Mouse (Mus musculus) neural tube, embryonic 14.5 days (tissue): ENCODE results near the gene Ngly1. TPM values are rescaled to one million over a fixed set of nuclear protein-coding genes. Genes with fewer than 3 reads are reported as not detected.

Experiments
- ATAC-seq: fragments of 200-750 bp; cut with Nextera tagmentation; 2 replicates; pipeline ENCODE4 v1.8.0; 2017; ENCODE audit warnings: low read depth, mild to moderate bottlenecking, moderate TSS enrichment, moderate library complexity
- H3K27ac ChIP-seq: fragments of 300-500 bp; sonication (generic); 2 replicates; pipeline ENCODE4 v1.5.1; 2014; ENCODE audit warnings: low read depth, mild to moderate bottlenecking, control low read depth, low read length, moderate library complexity, mixed read lengths
- H3K27me3 ChIP-seq: fragments of 300-500 bp; sonication (generic); 2 replicates; pipeline ENCODE4 v1.6.1; 2014; ENCODE audit warnings: low read length; ENCODE audit not compliant: control insufficient read depth, insufficient read depth
- H3K36me3 ChIP-seq: fragments of 300-500 bp; sonication (generic); 2 replicates; pipeline ENCODE4 v1.6.1; 2014; ENCODE audit warnings: low read length, mixed read lengths; ENCODE audit not compliant: control insufficient read depth, insufficient read depth
- H3K4me1 ChIP-seq: fragments of 300-500 bp; sonication (generic); 2 replicates; pipeline ENCODE4 v1.6.1; 2014; ENCODE audit warnings: low read length; ENCODE audit not compliant: control insufficient read depth, insufficient read depth
- H3K4me2 ChIP-seq: fragments of 300-500 bp; sonication (generic); 2 replicates; pipeline ENCODE4 v1.6.1; 2014; ENCODE audit warnings: mild to moderate bottlenecking, low read depth, low read length, control low read depth
- H3K4me3 ChIP-seq: fragments of 300-500 bp; sonication (generic); 2 replicates; pipeline ENCODE4 v1.5.1; 2014; ENCODE audit warnings: low read depth, low read length, control low read depth, mixed read lengths
- H3K9ac ChIP-seq: fragments of 300-500 bp; sonication (generic); replicated peaks from 2 replicates; pipeline ENCODE4 v1.6.1; 2014; ENCODE audit warnings: low read depth, mild to moderate bottlenecking, control low read depth, low read length, mixed read lengths
- H3K9me3 ChIP-seq: fragments of 300-500 bp; sonication (generic); 2 replicates; pipeline ENCODE4 v1.6.1; 2016; ENCODE audit warnings: low read length; ENCODE audit not compliant: control insufficient read depth
- WGBS: fragments of 180-500 bp; shearing (Covaris S2); extraction: QIAGEN DNeasy Blood & Tissue Kit; methylation state at CpG from one replicate; pipeline ENCODE4 v1.1.7; 2014; 5-methylcytosine and 5-hydroxymethylcytosine counted together
- polyA plus RNA-seq: library from polyadenylated mRNA; unstranded; fragments of >200 nt; fragmentation: Nextera tagmentation; extraction: Ambion mirVana; gene quantifications from 2 replicates; pipeline ENCODE4 v1.2.1, GENCODE M21; 2014

The Ngly1 gene
- 27.5 and 29.2 TPM in 2 replicates for polyA plus RNA-seq

GRCm38 (mm10) chr14:16249171-16249874, at the start of gene Ngly1, which contains the start of gene Oxsm:
Gene Ngly1, plus strand, starts transcription at chr14:16249280.
Gene Oxsm, minus strand, starts transcription at chr14:16249808.
- Histone ChIP-seq H3K9ac (peak within 1 kb of the TSS; percentile 91), H3K27me3 (no peaks in the 10 kb centered on the region), H3K27ac (peak within 1 kb of the TSS; percentile 71), H3K4me1 (peaks cover 4% of the 10 kb centered on the region; the same call in 1 of the 2 replicates), H3K4me3 (peak within 1 kb of the TSS; percentile 82), H3K36me3 (no peaks in the 10 kb centered on the region), H3K9me3 (no peaks in the 10 kb centered on the region), H3K4me2 (peak within 1 kb of the TSS; percentile 87)
- peak; percentile 99 for ATAC-seq
- under 1% methylated on average over 63 of the region's 65 CpGs for WGBS

GRCm38 (mm10) chr14:16200220-16200912, 48.7 kb upstream of the Ngly1 start:
- Histone ChIP-seq H3K4me3 (no peak overlapping the region), H3K27ac (peak overlapping the region; percentile 70), H3K4me2 (peak overlapping the region; percentile 38), H3K27me3 (no peaks in the 10 kb centered on the region), H3K9ac (no peak overlapping the region), H3K9me3 (no peaks in the 10 kb centered on the region), H3K4me1 (peaks cover 14% of the 10 kb centered on the region; the same call in 1 of the 2 replicates), H3K36me3 (no peaks in the 10 kb centered on the region)
- ATAC-seq, result peak; percentile 6; the same call in 1 of the 2 replicates
- 16% methylated on average over 6 of the region's 6 CpGs for WGBS

- no peaks in the 10 kb centered on the region for H3K9me3 ChIP-seq
- peaks cover 14% of the 10 kb centered on the region; the same call in 1 of the 2 replicates for H3K4me1 ChIP-seq
- peak overlapping the region; percentile 38 for H3K4me2 ChIP-seq
- H3K4me3 ChIP-seq, result peak overlapping the region; percentile 1; the same call in 1 of the 2 replicates
- ATAC-seq, result peak; percentile 93
- no peaks in the 10 kb centered on the region for H3K27me3 ChIP-seq
- no peaks in the 10 kb centered on the region for H3K36me3 ChIP-seq
- peak overlapping the region; percentile 70 for H3K27ac ChIP-seq
- H3K9ac ChIP-seq, result no peak overlapping the region; the same call in 1 of the 2 replicates
- 13% methylated on average over 8 of the region's 8 CpGs for WGBS
Measured at GRCm38 (mm10) chr14:16200969-16201638, 48.0 kb upstream of the Ngly1 start.

- WGBS, result 34% methylated on average over 3 of the region's 3 CpGs
- H3K36me3 ChIP-seq, result no peaks in the 10 kb centered on the region
- no peak overlapping the region for H3K4me3 ChIP-seq
- peaks cover 14% of the 10 kb centered on the region; the same call in 1 of the 2 replicates for H3K4me1 ChIP-seq
- no peaks in the 10 kb centered on the region for H3K9me3 ChIP-seq
- no peak for ATAC-seq
- no peak overlapping the region for H3K9ac ChIP-seq
- H3K27me3 ChIP-seq, result no peaks in the 10 kb centered on the region
- H3K4me2 ChIP-seq, result no peak overlapping the region
- peak overlapping the region; percentile 34 for H3K27ac ChIP-seq
Measured at GRCm38 (mm10) chr14:16201673-16202072, 47.4 kb upstream of the Ngly1 start.

- no peaks in the 10 kb centered on the region for H3K27me3 ChIP-seq
- H3K36me3 ChIP-seq, result no peaks in the 10 kb centered on the region
- no peaks in the 10 kb centered on the region for H3K4me1 ChIP-seq
- no peak for ATAC-seq
- H3K9ac ChIP-seq, result no peak overlapping the region
- no peak overlapping the region for H3K4me2 ChIP-seq
- no peak overlapping the region for H3K4me3 ChIP-seq
- H3K27ac ChIP-seq, result no peak overlapping the region
- H3K9me3 ChIP-seq, result no peaks in the 10 kb centered on the region
Measured at GRCm38 (mm10) chr14:16207722-16208121, 41.4 kb upstream of the Ngly1 start.

- 61% methylated on average over 2 of the region's 2 CpGs for WGBS
- no peak for ATAC-seq
- no peak overlapping the region for H3K4me2 ChIP-seq
- no peak overlapping the region for H3K9ac ChIP-seq
- H3K4me1 ChIP-seq, result no peaks in the 10 kb centered on the region
- no peak overlapping the region for H3K4me3 ChIP-seq
- H3K9me3 ChIP-seq, result no peaks in the 10 kb centered on the region
- H3K27me3 ChIP-seq, result no peaks in the 10 kb centered on the region
- H3K27ac ChIP-seq, result no peak overlapping the region
- no peaks in the 10 kb centered on the region for H3K36me3 ChIP-seq
Measured at GRCm38 (mm10) chr14:16219015-16219414, 30.1 kb upstream of the Ngly1 start.

- no peak overlapping the region for H3K9ac ChIP-seq
- no peak overlapping the region for H3K4me3 ChIP-seq
- H3K4me2 ChIP-seq, result no peak overlapping the region
- no peaks in the 10 kb centered on the region for H3K27me3 ChIP-seq
- H3K9me3 ChIP-seq, result no peaks in the 10 kb centered on the region
- H3K27ac ChIP-seq, result no peak overlapping the region
- ATAC-seq, result peak; percentile 54; the same call in 1 of the 2 replicates
- H3K4me1 ChIP-seq, result no peaks in the 10 kb centered on the region
- 38% methylated on average over 2 of the region's 2 CpGs for WGBS
- H3K36me3 ChIP-seq, result no peaks in the 10 kb centered on the region
Measured at GRCm38 (mm10) chr14:16229395-16229794, 19.7 kb upstream of the Ngly1 start.

- Histone ChIP-seq H3K4me1 (no peaks in the 10 kb centered on the region), H3K27me3 (no peaks in the 10 kb centered on the region), H3K27ac (no peak overlapping the region), H3K9me3 (no peaks in the 10 kb centered on the region), H3K9ac (no peak overlapping the region), H3K36me3 (no peaks in the 10 kb centered on the region), H3K4me3 (no peak overlapping the region), H3K4me2 (no peak overlapping the region)
- ATAC-seq, result 0 out of 2 replicates have a peak, but pooled peaks have one; percentile 48
Measured at GRCm38 (mm10) chr14:16230581-16230980, 18.5 kb upstream of the Ngly1 start.
